Mouse (Mus musculus) kidney, adult 2 months (tissue): ENCODE results near the gene Ephb3.

ENCODE experiments used
- CTCF ChIP-seq: fragments of 200-500 bp; conservative IDR thresholded peaks from 2 replicates; pipeline ENCODE4 v1.5.1; 2011; ENCODE audit warnings: low read depth, mild to moderate bottlenecking, control low read depth, low read length, moderate library complexity, mixed read lengths; ENCODE audit not compliant: insufficient read depth, insufficient read length
- POLR2A ChIP-seq: fragments of 200-500 bp; IDR thresholded peaks from one replicate; pipeline ENCODE4 v1.6.1; 2011; ENCODE audit warnings: low read depth, low read length, control low read depth

DNA sequence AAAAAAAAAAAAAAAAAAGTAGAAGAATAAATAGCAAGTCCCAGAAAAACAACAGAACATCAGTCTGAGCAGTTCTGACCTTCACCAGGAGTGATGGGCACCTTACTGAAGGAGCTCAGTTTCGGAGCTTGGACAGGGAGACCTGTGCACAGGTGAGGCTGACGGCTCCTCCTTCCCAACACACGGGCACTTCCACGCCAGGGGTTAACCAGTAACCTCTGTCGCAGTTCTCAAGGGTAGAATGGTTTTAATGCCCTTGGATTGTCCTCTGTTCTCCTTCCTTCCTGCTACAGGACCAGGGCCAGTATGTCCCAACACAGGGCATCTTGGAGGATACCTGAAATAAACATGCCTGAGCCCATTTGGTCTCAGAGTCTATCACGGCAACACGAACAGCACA is 60.9 kb downstream of the Ephb3 start:
- TF ChIP-seq POLR2A (no peak), CTCF (no peak)
